Mouse (Mus musculus) cerebellum, adult 18-20 months (tissue): ENCODE measurements around the gene Astn2.

Experiments used
- DNase-seq, 2 experiments: peaks; one replicate each; pipeline ENCODE4 v3.0.0; 2021

The Astn2 gene

GRCm38 (mm10) chr4:65831872-65832271 lies 572.5 kb downstream of the Astn2 start:
- DNase-seq, result peak in 1 of 2 experiments; percentile 37

GRCm38 (mm10) chr4:65830495-65830894 lies 573.9 kb downstream of the Astn2 start:
- DNase-seq, result peak; percentile 66 to 68

GRCm38 (mm10) chr4:65821070-65821469 lies 583.3 kb downstream of the Astn2 start:
- no peak for DNase-seq

GRCm38 (mm10) chr4:65820236-65820635 lies 584.2 kb downstream of the Astn2 start:
- no peak for DNase-seq

GRCm38 (mm10) chr4:65819835-65820234 lies 584.6 kb downstream of the Astn2 start:
- DNase-seq, result no peak

- DNase-seq, result peak; percentile 58 to 74
Measured at GRCm38 (mm10) chr4:65814176-65814535, 590.3 kb downstream of the Astn2 start.

GRCm38 (mm10) chr4:65813500-65814175 lies 590.8 kb downstream of the Astn2 start:
- no peak for DNase-seq

GRCm38 (mm10) chr4:65807341-65807740 lies 597.1 kb downstream of the Astn2 start:
- DNase-seq, result peak; percentile 56 to 65

GRCm38 (mm10) chr4:65801204-65801603 lies 603.2 kb downstream of the Astn2 start:
- peak; percentile 42 to 52 for DNase-seq

GRCm38 (mm10) chr4:65791051-65791450 lies 613.4 kb downstream of the Astn2 start:
- peak; percentile 39 to 49 for DNase-seq

- DNase-seq, result peak in 1 of 2 experiments; percentile 35
Measured at GRCm38 (mm10) chr4:65773368-65774010, 630.9 kb downstream of the Astn2 start.

- no peak for DNase-seq
Measured at GRCm38 (mm10) chr4:65770952-65771351, 633.5 kb downstream of the Astn2 start.

GRCm38 (mm10) chr4:65767919-65768318 lies 636.5 kb downstream of the Astn2 start:
- DNase-seq, result no peak

- no peak for DNase-seq
Measured at GRCm38 (mm10) chr4:65767431-65767830, 637.0 kb downstream of the Astn2 start.

- no peak for DNase-seq
Measured at GRCm38 (mm10) chr4:65765312-65765711, 639.1 kb downstream of the Astn2 start.

GRCm38 (mm10) chr4:65764275-65764674 lies 640.1 kb downstream of the Astn2 start:
- DNase-seq, result peak; percentile 41 to 54

GRCm38 (mm10) chr4:65763823-65764222 lies 640.6 kb downstream of the Astn2 start:
- DNase-seq, result peak; percentile 16 to 38

- peak; percentile 66 to 72 for DNase-seq
Measured at GRCm38 (mm10) chr4:65762116-65762515, 642.3 kb downstream of the Astn2 start.

- peak; percentile 30 to 39 for DNase-seq
Measured at GRCm38 (mm10) chr4:65761658-65762057, 642.8 kb downstream of the Astn2 start.

GRCm38 (mm10) chr4:65758875-65759201 lies 645.6 kb downstream of the Astn2 start:
- DNase-seq, result no peak

- DNase-seq, result no peak
Measured at GRCm38 (mm10) chr4:65758174-65758874, 646.1 kb downstream of the Astn2 start.

- DNase-seq, result no peak
Measured at GRCm38 (mm10) chr4:65752941-65753340, 651.5 kb downstream of the Astn2 start.

- no peak for DNase-seq
Measured at GRCm38 (mm10) chr4:65744788-65745187, 659.6 kb downstream of the Astn2 start.

- DNase-seq, result no peak
Measured at GRCm38 (mm10) chr4:65744088-65744610, 660.3 kb downstream of the Astn2 start.
